Mouse (Mus musculus): ENCODE results near the gene Hoxd12. TPM values are rescaled to one million over a fixed set of nuclear protein-coding genes. Genes with fewer than 3 reads are reported as not detected.

Gene Hoxd12
- not detected in 2 replicates for polyA plus RNA-seq (2012; rRNA removed)

- peaks cover 83% of the 10 kb centered on the region for H3K27me3 ChIP-seq (ENCODE audit: control insufficient read depth, insufficient read depth, low read length)
- 8% methylated on average over 47 of the region's 47 CpGs for WGBS
- TF ChIP-seq CTCF (IDR thresholded peaks at IDR 0.05; ENCODE audit: extremely low read depth, insufficient read length, insufficient replicate concordance, low read depth, low read length) (no peak), POLR2A (IDR thresholded peaks at IDR 0.05; ENCODE audit: low read depth, low read length) (no peak)
- H3K27ac ChIP-seq (ENCODE audit: insufficient read depth, low read depth, low read length) = no peak within 1 kb of the TSS
- no peaks in the 10 kb centered on the region for H3K36me3 ChIP-seq (ENCODE audit: control insufficient read depth, insufficient read depth, low read length)
- no peak within 1 kb of the TSS for H3K4me3 ChIP-seq (ENCODE audit: low read depth, low read length)
- peaks cover 6% of the 10 kb centered on the region; the same call in 1 of the 2 replicates for H3K4me1 ChIP-seq (ENCODE audit: control insufficient read depth, insufficient read depth, insufficient read length, low read length)
These were observed at the start of gene Hoxd12 for GRCm38 (mm10) chr2:74674881-74675665. TSS of gene Hoxd12 (plus strand) at chr2:74675013.

GRCm38 (mm10) chr2:74635412-74635811 is 39.4 kb upstream of the Hoxd12 start:
- no peak overlapping the region for H3K27ac ChIP-seq (ENCODE audit: insufficient read depth, low read depth, low read length)
- TF ChIP-seq POLR2A (IDR thresholded peaks at IDR 0.05; ENCODE audit: low read depth, low read length) = no peak
- no peak for TF ChIP-seq CTCF (IDR thresholded peaks at IDR 0.05; ENCODE audit: extremely low read depth, insufficient read length, insufficient replicate concordance, low read depth, low read length)
- no peaks in the 10 kb centered on the region for H3K4me1 ChIP-seq (ENCODE audit: control insufficient read depth, insufficient read depth, insufficient read length, low read length)
- WGBS = 69% methylated on average over 4 of the region's 4 CpGs
- 0 out of 2 replicates have a peak, but pooled peaks cover 2% of the 10 kb centered on the region for H3K27me3 ChIP-seq (ENCODE audit: control insufficient read depth, insufficient read depth, low read length)
- no peaks in the 10 kb centered on the region for H3K36me3 ChIP-seq (ENCODE audit: control insufficient read depth, insufficient read depth, low read length)
- H3K4me3 ChIP-seq (ENCODE audit: low read depth, low read length) = no peak overlapping the region

GRCm38 (mm10) chr2:74642431-74642830 is 32.4 kb upstream of the Hoxd12 start:
- TF ChIP-seq POLR2A (IDR thresholded peaks at IDR 0.05; ENCODE audit: low read depth, low read length) = no peak
- no peak for TF ChIP-seq CTCF (IDR thresholded peaks at IDR 0.05; ENCODE audit: extremely low read depth, insufficient read length, insufficient replicate concordance, low read depth, low read length)
- Histone ChIP-seq H3K4me1 (ENCODE audit: control insufficient read depth, insufficient read depth, insufficient read length, low read length) (no peaks in the 10 kb centered on the region), H3K4me3 (ENCODE audit: low read depth, low read length) (no peak overlapping the region), H3K27ac (ENCODE audit: insufficient read depth, low read depth, low read length) (no peak overlapping the region), H3K36me3 (ENCODE audit: control insufficient read depth, insufficient read depth, low read length) (no peaks in the 10 kb centered on the region), H3K27me3 (ENCODE audit: control insufficient read depth, insufficient read depth, low read length) (peaks cover 6% of the 10 kb centered on the region)
- 54% methylated on average over 5 of the region's 5 CpGs for WGBS

DNA sequence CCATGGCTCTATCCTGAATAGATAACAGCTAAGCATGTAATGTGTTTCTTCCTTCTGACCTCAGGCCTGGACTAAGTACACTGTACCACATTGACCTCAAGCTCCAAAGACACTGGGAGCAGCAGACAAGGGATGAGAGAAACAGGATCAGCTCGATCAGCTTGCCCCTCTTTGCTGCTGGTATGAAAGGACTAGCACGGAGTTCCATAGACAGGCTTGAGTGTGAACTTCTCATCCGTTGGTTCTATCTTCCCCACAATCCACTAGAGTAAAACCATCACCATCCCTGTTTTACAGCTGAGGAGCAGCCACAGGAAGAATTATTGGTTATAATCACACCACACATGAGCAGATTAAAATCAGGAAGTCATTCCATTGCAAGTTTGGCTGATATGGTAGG is 29.2 kb upstream of the Hoxd12 start:
- Histone ChIP-seq H3K36me3 (ENCODE audit: control insufficient read depth, insufficient read depth, low read length) (no peaks in the 10 kb centered on the region), H3K27ac (ENCODE audit: insufficient read depth, low read depth, low read length) (no peak overlapping the region), H3K4me3 (ENCODE audit: low read depth, low read length) (no peak overlapping the region), H3K27me3 (ENCODE audit: control insufficient read depth, insufficient read depth, low read length) (peaks cover 35% of the 10 kb centered on the region), H3K4me1 (ENCODE audit: control insufficient read depth, insufficient read depth, insufficient read length, low read length) (no peaks in the 10 kb centered on the region)
- 78% methylated on average over 3 of the region's 3 CpGs for WGBS
- TF ChIP-seq POLR2A (IDR thresholded peaks at IDR 0.05; ENCODE audit: low read depth, low read length) (no peak), CTCF (IDR thresholded peaks at IDR 0.05; ENCODE audit: extremely low read depth, insufficient read length, insufficient replicate concordance, low read depth, low read length) (no peak)

- TF ChIP-seq CTCF (IDR thresholded peaks at IDR 0.05; ENCODE audit: extremely low read depth, insufficient read length, insufficient replicate concordance, low read depth, low read length) (no peak), POLR2A (IDR thresholded peaks at IDR 0.05; ENCODE audit: low read depth, low read length) (no peak)
- Histone ChIP-seq H3K27ac (ENCODE audit: insufficient read depth, low read depth, low read length) (no peak overlapping the region), H3K4me1 (ENCODE audit: control insufficient read depth, insufficient read depth, insufficient read length, low read length) (no peaks in the 10 kb centered on the region), H3K36me3 (ENCODE audit: control insufficient read depth, insufficient read depth, low read length) (no peaks in the 10 kb centered on the region), H3K4me3 (ENCODE audit: low read depth, low read length) (no peak overlapping the region), H3K27me3 (ENCODE audit: control insufficient read depth, insufficient read depth, low read length) (peaks cover 46% of the 10 kb centered on the region)
- WGBS = 20% methylated on average over 7 of the region's 7 CpGs
These were observed 27.5 kb upstream of the Hoxd12 start for GRCm38 (mm10) chr2:74647082-74647864.

GRCm38 (mm10) chr2:74652996-74653340 is 21.8 kb upstream of the Hoxd12 start:
- H3K27me3 ChIP-seq (ENCODE audit: control insufficient read depth, insufficient read depth, low read length) = peaks cover 80% of the 10 kb centered on the region
- H3K36me3 ChIP-seq (ENCODE audit: control insufficient read depth, insufficient read depth, low read length) = no peaks in the 10 kb centered on the region
- peaks cover 8% of the 10 kb centered on the region; the same call in 1 of the 2 replicates for H3K4me1 ChIP-seq (ENCODE audit: control insufficient read depth, insufficient read depth, insufficient read length, low read length)
- 39% methylated on average over 2 of the region's 2 CpGs for WGBS
- H3K27ac ChIP-seq (ENCODE audit: insufficient read depth, low read depth, low read length) = no peak overlapping the region
- TF ChIP-seq CTCF (IDR thresholded peaks at IDR 0.05; ENCODE audit: extremely low read depth, insufficient read length, insufficient replicate concordance, low read depth, low read length) = no peak
- no peak for TF ChIP-seq POLR2A (IDR thresholded peaks at IDR 0.05; ENCODE audit: low read depth, low read length)
- H3K4me3 ChIP-seq (ENCODE audit: low read depth, low read length) = no peak overlapping the region
